Mouse (Mus musculus): ENCODE results near the gene Hp. TPM values are rescaled to one million over a fixed set of nuclear protein-coding genes. Genes with fewer than 3 reads are reported as not detected.

Hp gene
- total and polyA plus RNA-seq, 2 experiments from 2014 or later, result 0.26 to 1.6 TPM

- ATAC-seq (ENCODE audit: low FRiP score), result no peak
- Histone ChIP-seq H3K27me3 (ENCODE audit: insufficient read depth, low read length) (no peaks in the 10 kb centered on the region), H3K4me2 (ENCODE audit: low read depth, low read length, poor library complexity, severe bottlenecking) (no peak overlapping the region), H3K9ac (replicated peaks; ENCODE audit: low read length, poor library complexity, severe bottlenecking) (no peak overlapping the region), H3K4me3 (ENCODE audit: low read depth, low read length) (no peak overlapping the region), H3K27ac (ENCODE audit: low read depth, low read length) (no peak overlapping the region), H3K9me3 (ENCODE audit: low read length) (no peaks in the 10 kb centered on the region), H3K4me1 (ENCODE audit: insufficient read depth, low read length) (peaks cover 5% of the 10 kb centered on the region; the same call in 1 of the 2 replicates), H3K36me3 (ENCODE audit: insufficient read depth, low read length) (no peaks in the 10 kb centered on the region)
- DNase-seq (ENCODE audit: low spot score), result peak; percentile 42
- 89% methylated on average over 19 of the region's 19 CpGs for WGBS
- TF ChIP-seq CTCF (IDR thresholded peaks at IDR 0.05), result peak; percentile 65
Measured at GRCm38 (mm10) chr8:109535140-109535990, 43.6 kb downstream of the Hp start.

Other genes with a start within 250 kb of the Hp start
- gene Pmfbp1, start 85.1 kb downstream of the Hp start, total RNA-seq (2014; rRNA removed), result 2.2 and 2.7 TPM in 2 replicates
- gene Pmfbp1, start 85.1 kb downstream of the Hp start, polyA plus RNA-seq (2015; fragmentation: Nextera tagmentation; extraction: Ambion mirVana), result 1.2 TPM in 2 replicates
- gene Dhx38, start 13.3 kb downstream of the Hp start, total RNA-seq (2014; rRNA removed), result 24.3 and 25.2 TPM in 2 replicates
- 13.4 and 13.5 TPM in 2 replicates for gene Dhx38, start 13.3 kb downstream of the Hp start, polyA plus RNA-seq (2015; fragmentation: Nextera tagmentation; extraction: Ambion mirVana)
- 10.0 and 14.3 TPM in 2 replicates for gene Txnl4b, start 13.3 kb downstream of the Hp start, total RNA-seq (2014; rRNA removed)
- 33.5 TPM in 2 replicates for gene Txnl4b, start 13.3 kb downstream of the Hp start, polyA plus RNA-seq (2015; fragmentation: Nextera tagmentation; extraction: Ambion mirVana)
- 15.0 and 23.9 TPM in 2 replicates for gene Dhodh, start 29.5 kb upstream of the Hp start, total RNA-seq (2014; rRNA removed)
- gene Dhodh, start 29.5 kb upstream of the Hp start, polyA plus RNA-seq (2015; fragmentation: Nextera tagmentation; extraction: Ambion mirVana), result 23.7 and 24.7 TPM in 2 replicates
- 0.22 and 0.33 TPM in 2 replicates for gene Pkd1l3, start 35.3 kb upstream of the Hp start, total RNA-seq (2014; rRNA removed)
- gene Pkd1l3, start 35.3 kb upstream of the Hp start, polyA plus RNA-seq (2015; fragmentation: Nextera tagmentation; extraction: Ambion mirVana), result 0.07 and 0.16 TPM in 2 replicates
- 96.1 and 107 TPM in 2 replicates for gene Ist1, start 114.1 kb upstream of the Hp start, total RNA-seq (2014; rRNA removed)
- gene Ist1, start 114.1 kb upstream of the Hp start, polyA plus RNA-seq (2015; fragmentation: Nextera tagmentation; extraction: Ambion mirVana), result 109 and 110 TPM in 2 replicates
- gene Zfp821, start 126.4 kb upstream of the Hp start, total RNA-seq (2014; rRNA removed), result 68.2 and 72.9 TPM in 2 replicates
- gene Zfp821, start 126.4 kb upstream of the Hp start, polyA plus RNA-seq (2015; fragmentation: Nextera tagmentation; extraction: Ambion mirVana), result 54.3 and 58.7 TPM in 2 replicates
- gene Atxn1l, start 158.6 kb upstream of the Hp start, total RNA-seq (2014; rRNA removed), result 12.4 and 16.9 TPM in 2 replicates
- gene Atxn1l, start 158.6 kb upstream of the Hp start, polyA plus RNA-seq (2015; fragmentation: Nextera tagmentation; extraction: Ambion mirVana), result 1.8 and 3.9 TPM in 2 replicates
- 74.4 and 94.0 TPM in 2 replicates for gene Ap1g1, start 199.4 kb upstream of the Hp start, total RNA-seq (2014; rRNA removed)
- gene Ap1g1, start 199.4 kb upstream of the Hp start, polyA plus RNA-seq (2015; fragmentation: Nextera tagmentation; extraction: Ambion mirVana), result 32.8 and 40.2 TPM in 2 replicates

Measured in midbrain, postnatal 0 days (tissue).